Mouse (Mus musculus): ENCODE results near the gene Sh3kbp1. TPM values are rescaled to one million over a fixed set of nuclear protein-coding genes. Genes with fewer than 3 reads are reported as not detected.

Sh3kbp1 gene
- polyA plus RNA-seq, 1 experiment from 2014 or later = 49.6 TPM

DNA sequence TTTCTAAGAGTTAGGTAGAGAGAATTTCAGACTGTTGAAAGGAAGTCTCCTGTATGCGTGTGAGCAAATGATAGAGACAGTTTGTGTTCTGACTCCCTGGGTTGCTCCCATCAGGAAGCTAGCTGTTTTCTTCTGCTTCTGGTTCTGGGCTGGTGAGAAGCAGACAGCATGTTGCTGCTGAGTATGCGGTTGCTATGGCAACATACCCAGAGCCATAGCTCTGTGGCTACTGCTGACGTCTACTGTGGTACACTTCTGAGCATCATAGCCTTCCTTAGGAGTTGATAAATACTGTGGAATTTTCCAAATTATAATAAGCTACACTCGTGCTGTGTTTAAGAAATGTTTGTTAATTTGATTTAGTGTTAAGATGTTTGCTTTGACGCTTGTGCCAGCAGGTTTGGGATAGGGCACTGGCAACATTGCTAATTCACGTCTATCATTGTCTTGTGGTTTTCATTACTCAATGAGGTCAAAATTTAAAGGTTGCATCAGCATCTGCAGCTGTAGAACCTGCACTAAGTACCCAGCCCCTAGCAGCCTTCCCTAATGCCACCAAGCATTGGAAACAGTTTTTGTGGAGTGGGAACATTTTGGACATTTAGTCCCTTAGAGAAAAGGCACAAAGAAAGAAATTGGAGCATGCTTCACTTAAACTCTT is 202.2 kb downstream of the Sh3kbp1 start:
- WGBS = 41% methylated on average over 6 of the region's 6 CpGs
- H3K4me2 ChIP-seq (ENCODE audit: low read length) = no peak overlapping the region
- peak; percentile 95 for ATAC-seq
- H3K4me3 ChIP-seq (ENCODE audit: low read length) = no peak overlapping the region
- H3K27me3 ChIP-seq (replicated peaks; ENCODE audit: control insufficient read depth, insufficient read depth, low read length) = no peaks in the 10 kb centered on the region
- H3K27ac ChIP-seq (ENCODE audit: low read depth, low read length) = no peak overlapping the region
- no peaks in the 10 kb centered on the region for H3K9me3 ChIP-seq (ENCODE audit: control insufficient read depth, low read length)
- H3K4me1 ChIP-seq (ENCODE audit: control insufficient read depth, insufficient read depth, low read depth, low read length) = no peaks in the 10 kb centered on the region; the same call in 1 of the 2 replicates
- no peaks in the 10 kb centered on the region for H3K36me3 ChIP-seq (ENCODE audit: control insufficient read depth, insufficient read depth, low read length)
- no peak overlapping the region for H3K9ac ChIP-seq (ENCODE audit: low read depth, low read length)

DNA sequence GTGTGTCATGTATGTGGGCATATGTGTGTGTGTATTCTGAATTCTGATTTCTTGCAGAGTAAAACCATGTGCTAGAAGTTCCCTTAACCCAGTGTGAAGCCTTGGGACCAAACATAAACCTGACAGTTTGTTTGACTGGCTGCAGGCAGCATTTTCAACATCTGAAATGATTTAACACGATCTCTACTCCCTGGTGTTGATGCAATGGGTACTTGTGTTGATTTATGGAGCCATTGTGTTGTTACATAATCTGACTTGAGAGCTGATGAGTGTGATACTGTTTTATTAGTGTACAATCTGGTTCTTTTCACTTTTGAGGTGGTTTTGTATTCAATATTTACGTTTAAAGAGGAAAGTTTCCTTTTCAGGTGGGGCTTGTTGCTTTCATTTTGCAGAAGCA is 204.1 kb downstream of the Sh3kbp1 start:
- Histone ChIP-seq H3K4me1 (ENCODE audit: control insufficient read depth, insufficient read depth, low read depth, low read length) (no peaks in the 10 kb centered on the region; the same call in 1 of the 2 replicates), H3K4me2 (ENCODE audit: low read length) (no peak overlapping the region), H3K9ac (ENCODE audit: low read depth, low read length) (no peak overlapping the region), H3K27me3 (replicated peaks; ENCODE audit: control insufficient read depth, insufficient read depth, low read length) (no peaks in the 10 kb centered on the region), H3K9me3 (ENCODE audit: control insufficient read depth, low read length) (no peaks in the 10 kb centered on the region), H3K27ac (ENCODE audit: low read depth, low read length) (no peak overlapping the region), H3K4me3 (ENCODE audit: low read length) (no peak overlapping the region), H3K36me3 (ENCODE audit: control insufficient read depth, insufficient read depth, low read length) (no peaks in the 10 kb centered on the region)
- ATAC-seq = no peak
- WGBS = 80% methylated on average over 2 of the region's 2 CpGs

DNA sequence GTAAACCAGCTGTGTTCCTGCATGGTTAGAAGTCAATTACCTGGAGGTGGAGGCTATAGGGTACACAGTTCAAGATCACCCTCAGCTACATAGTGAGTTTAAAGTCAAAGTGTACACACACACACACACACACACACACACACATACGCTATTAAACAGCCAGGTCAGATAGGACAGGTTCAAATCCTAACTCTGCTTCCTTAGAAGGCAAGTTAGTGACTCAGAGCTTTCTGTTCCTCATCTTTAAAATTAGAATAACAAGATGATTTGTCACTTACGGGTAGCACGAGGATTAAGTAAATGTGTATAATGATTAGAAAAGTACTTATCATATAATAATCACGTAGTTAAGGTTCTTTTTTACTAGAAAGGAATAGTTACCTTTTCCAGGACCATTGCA is 208.2 kb downstream of the Sh3kbp1 start:
- Histone ChIP-seq H3K4me2 (ENCODE audit: low read length) (no peak overlapping the region), H3K27me3 (replicated peaks; ENCODE audit: control insufficient read depth, insufficient read depth, low read length) (no peaks in the 10 kb centered on the region; the same call in 1 of the 2 replicates), H3K4me3 (ENCODE audit: low read length) (no peak overlapping the region), H3K9ac (ENCODE audit: low read depth, low read length) (no peak overlapping the region), H3K36me3 (ENCODE audit: control insufficient read depth, insufficient read depth, low read length) (no peaks in the 10 kb centered on the region), H3K4me1 (ENCODE audit: control insufficient read depth, insufficient read depth, low read depth, low read length) (no peaks in the 10 kb centered on the region), H3K9me3 (ENCODE audit: control insufficient read depth, low read length) (no peaks in the 10 kb centered on the region), H3K27ac (ENCODE audit: low read depth, low read length) (no peak overlapping the region)
- no peak for ATAC-seq
- WGBS = 87% methylated on average over 4 of the region's 4 CpGs

DNA sequence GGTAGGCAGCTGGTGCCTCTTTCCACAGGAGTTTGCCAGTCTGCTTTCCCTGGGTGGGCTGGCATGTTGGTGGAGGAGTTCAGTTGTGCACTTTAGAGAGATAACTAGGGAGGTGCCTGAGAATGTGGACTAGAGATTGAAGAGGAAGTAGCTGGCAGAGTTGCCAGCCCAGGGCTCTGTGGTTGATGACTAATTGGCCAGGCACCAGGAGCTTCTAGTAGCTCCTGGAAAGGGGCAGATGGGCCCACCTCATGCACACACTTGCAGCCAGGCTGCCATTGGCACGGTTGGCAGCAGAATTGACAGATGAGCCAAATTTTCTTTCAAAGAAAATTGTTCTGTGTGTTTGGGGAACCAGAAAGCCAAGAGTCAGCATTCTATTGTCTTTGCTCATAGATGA is 210.3 kb downstream of the Sh3kbp1 start:
- no peaks in the 10 kb centered on the region for H3K36me3 ChIP-seq (ENCODE audit: control insufficient read depth, insufficient read depth, low read length)
- ATAC-seq = peak; percentile 83; the same call in 1 of the 2 replicates
- H3K27ac ChIP-seq (ENCODE audit: low read depth, low read length) = no peak overlapping the region
- no peaks in the 10 kb centered on the region for H3K9me3 ChIP-seq (ENCODE audit: control insufficient read depth, low read length)
- H3K4me3 ChIP-seq (ENCODE audit: low read length) = no peak overlapping the region
- H3K4me1 ChIP-seq (ENCODE audit: control insufficient read depth, insufficient read depth, low read depth, low read length) = no peaks in the 10 kb centered on the region
- H3K9ac ChIP-seq (ENCODE audit: low read depth, low read length) = no peak overlapping the region
- H3K27me3 ChIP-seq (replicated peaks; ENCODE audit: control insufficient read depth, insufficient read depth, low read length) = no peaks in the 10 kb centered on the region; the same call in 1 of the 2 replicates
- H3K4me2 ChIP-seq (ENCODE audit: low read length) = no peak overlapping the region
- 40% methylated on average over 1 of the region's 1 CpGs for WGBS

DNA sequence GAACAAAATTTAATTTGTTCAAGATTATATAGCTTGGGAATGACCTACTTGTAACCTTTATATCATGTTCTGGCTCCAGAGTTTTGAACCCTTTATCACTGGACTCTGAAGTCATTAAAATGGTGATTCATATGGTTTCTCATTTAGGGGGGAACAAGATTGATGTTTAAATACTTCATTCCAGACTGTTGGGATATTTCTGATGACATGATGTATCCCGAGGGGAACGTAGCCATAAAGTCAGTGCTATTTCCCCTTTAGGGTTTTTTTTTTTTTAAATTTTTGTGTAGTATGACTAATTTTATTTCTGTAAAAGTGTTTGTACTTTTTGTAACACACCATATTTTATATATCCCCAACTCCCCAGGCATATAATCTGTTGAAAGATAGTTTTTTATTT is 212.7 kb downstream of the Sh3kbp1 start:
- Histone ChIP-seq H3K9me3 (ENCODE audit: control insufficient read depth, low read length) (no peaks in the 10 kb centered on the region), H3K4me3 (ENCODE audit: low read length) (no peak overlapping the region), H3K36me3 (ENCODE audit: control insufficient read depth, insufficient read depth, low read length) (no peaks in the 10 kb centered on the region), H3K4me1 (ENCODE audit: control insufficient read depth, insufficient read depth, low read depth, low read length) (no peaks in the 10 kb centered on the region), H3K27me3 (replicated peaks; ENCODE audit: control insufficient read depth, insufficient read depth, low read length) (no peaks in the 10 kb centered on the region; the same call in 1 of the 2 replicates), H3K9ac (ENCODE audit: low read depth, low read length) (no peak overlapping the region), H3K27ac (ENCODE audit: low read depth, low read length) (no peak overlapping the region), H3K4me2 (ENCODE audit: low read length) (no peak overlapping the region)
- 90% methylated on average over 2 of the region's 2 CpGs for WGBS
- no peak for ATAC-seq

DNA sequence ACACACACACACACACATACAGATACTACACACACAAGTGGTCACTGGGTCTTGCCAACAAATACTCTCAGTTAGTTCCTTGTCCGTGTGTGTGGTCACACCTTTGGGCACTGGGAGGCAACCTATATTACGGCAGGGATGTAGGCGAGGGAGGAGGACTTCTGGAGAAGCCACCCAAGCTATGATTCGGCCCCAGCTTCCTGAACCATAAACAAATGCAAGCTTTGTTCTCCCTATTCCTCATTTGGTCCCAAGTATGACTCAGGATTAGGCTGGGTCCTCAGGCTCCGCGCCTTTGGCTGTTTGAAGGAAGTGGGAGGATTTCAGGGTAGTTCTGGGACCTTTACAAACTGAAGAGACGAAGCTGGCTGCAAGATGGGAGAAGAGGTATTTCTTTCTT is 213.2 kb downstream of the Sh3kbp1 start:
- Histone ChIP-seq H3K9ac (ENCODE audit: low read depth, low read length) (no peak overlapping the region), H3K4me1 (ENCODE audit: control insufficient read depth, insufficient read depth, low read depth, low read length) (no peaks in the 10 kb centered on the region), H3K4me3 (ENCODE audit: low read length) (no peak overlapping the region), H3K9me3 (ENCODE audit: control insufficient read depth, low read length) (no peaks in the 10 kb centered on the region), H3K36me3 (ENCODE audit: control insufficient read depth, insufficient read depth, low read length) (no peaks in the 10 kb centered on the region), H3K4me2 (ENCODE audit: low read length) (no peak overlapping the region), H3K27me3 (replicated peaks; ENCODE audit: control insufficient read depth, insufficient read depth, low read length) (no peaks in the 10 kb centered on the region; the same call in 1 of the 2 replicates), H3K27ac (ENCODE audit: low read depth, low read length) (no peak overlapping the region)
- 65% methylated on average over 7 of the region's 7 CpGs for WGBS
- no peak for ATAC-seq

DNA sequence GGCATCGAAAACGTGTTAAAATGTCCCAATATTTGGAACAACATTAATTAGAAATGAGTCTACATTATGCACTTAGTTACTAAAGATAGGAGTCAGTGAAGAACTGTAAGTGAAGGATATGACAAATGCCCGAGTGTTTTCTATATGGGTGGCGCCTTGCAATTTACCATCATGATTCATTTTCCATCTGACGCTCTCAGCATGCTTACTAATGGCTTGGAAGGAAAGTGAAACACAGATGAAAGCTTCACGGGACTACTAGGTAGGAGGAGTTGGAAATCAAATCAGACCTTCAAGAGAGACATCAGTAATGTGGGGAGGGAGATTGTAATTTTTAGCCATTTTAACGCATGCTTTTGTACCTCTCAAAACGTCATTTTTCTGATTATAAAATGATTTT is 223.7 kb downstream of the Sh3kbp1 start:
- Histone ChIP-seq H3K4me2 (ENCODE audit: low read length) (no peak overlapping the region), H3K9ac (ENCODE audit: low read depth, low read length) (no peak overlapping the region)
- ATAC-seq = no peak

DNA sequence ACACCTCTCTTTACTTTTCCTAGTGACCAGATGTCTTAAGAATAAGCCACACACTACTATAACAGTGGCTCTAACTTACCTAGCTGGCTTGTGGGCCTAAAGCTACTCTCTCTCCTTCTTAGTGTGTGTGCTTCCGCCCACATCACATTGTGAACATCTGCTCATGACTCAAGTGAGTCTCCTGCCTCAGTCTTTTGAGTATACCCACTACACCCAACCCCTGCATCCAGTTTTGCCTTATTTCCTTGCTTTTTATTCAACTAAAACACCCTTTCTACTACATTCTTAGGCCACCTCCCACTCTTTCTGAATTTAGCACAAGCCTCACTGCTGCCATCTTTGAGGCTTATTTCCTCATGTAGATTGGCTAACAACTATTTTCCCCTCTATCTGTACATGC is 229.8 kb downstream of the Sh3kbp1 start:
- no peaks in the 10 kb centered on the region for H3K4me1 ChIP-seq (ENCODE audit: control insufficient read depth, insufficient read depth, low read depth, low read length)
- H3K36me3 ChIP-seq (ENCODE audit: control insufficient read depth, insufficient read depth, low read length) = no peaks in the 10 kb centered on the region
- H3K9ac ChIP-seq (ENCODE audit: low read depth, low read length) = no peak overlapping the region
- no peak for ATAC-seq
- H3K27me3 ChIP-seq (replicated peaks; ENCODE audit: control insufficient read depth, insufficient read depth, low read length) = peaks cover 2% of the 10 kb centered on the region; the same call in 1 of the 2 replicates
- H3K27ac ChIP-seq (ENCODE audit: low read depth, low read length) = no peak overlapping the region
- no peak overlapping the region for H3K4me2 ChIP-seq (ENCODE audit: low read length)
- no peak overlapping the region for H3K4me3 ChIP-seq (ENCODE audit: low read length)
- WGBS = 88% methylated on average over 1 of the region's 1 CpGs
- H3K9me3 ChIP-seq (ENCODE audit: control insufficient read depth, low read length) = no peaks in the 10 kb centered on the region

More for the DNA sequence above, 223.7 kb downstream of the Sh3kbp1 start:
- 85% methylated on average over 8 of the region's 8 CpGs for WGBS
- Histone ChIP-seq H3K9me3 (ENCODE audit: control insufficient read depth, low read length) (no peaks in the 10 kb centered on the region), H3K27ac (ENCODE audit: low read depth, low read length) (no peak overlapping the region), H3K4me3 (ENCODE audit: low read length) (no peak overlapping the region), H3K27me3 (replicated peaks; ENCODE audit: control insufficient read depth, insufficient read depth, low read length) (no peaks in the 10 kb centered on the region), H3K4me1 (ENCODE audit: control insufficient read depth, insufficient read depth, low read depth, low read length) (no peaks in the 10 kb centered on the region), H3K36me3 (ENCODE audit: control insufficient read depth, insufficient read depth, low read length) (no peaks in the 10 kb centered on the region)

DNA sequence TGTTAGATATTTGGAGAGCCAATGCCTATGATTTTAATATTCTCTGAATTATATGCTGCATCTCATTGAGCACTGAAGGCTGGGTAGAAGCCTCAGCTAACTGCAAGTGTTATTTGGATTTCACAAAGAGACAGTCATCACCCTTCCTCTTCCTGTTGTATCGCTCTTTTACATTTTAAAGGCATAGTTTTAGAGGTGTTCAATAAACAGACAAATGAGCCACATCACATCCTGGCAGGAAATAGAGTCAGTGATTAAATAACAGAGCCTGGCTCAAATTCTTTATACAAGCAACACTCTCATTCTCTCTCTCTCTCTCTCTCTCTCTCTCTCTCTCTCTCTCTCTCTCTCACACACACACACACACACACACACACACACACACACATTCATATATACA is 231.1 kb downstream of the Sh3kbp1 start:
- 92% methylated on average over 1 of the region's 1 CpGs for WGBS
- Histone ChIP-seq H3K4me3 (ENCODE audit: low read length) (no peak overlapping the region), H3K36me3 (ENCODE audit: control insufficient read depth, insufficient read depth, low read length) (no peaks in the 10 kb centered on the region), H3K27ac (ENCODE audit: low read depth, low read length) (no peak overlapping the region), H3K9ac (ENCODE audit: low read depth, low read length) (no peak overlapping the region), H3K27me3 (replicated peaks; ENCODE audit: control insufficient read depth, insufficient read depth, low read length) (peaks cover 2% of the 10 kb centered on the region; the same call in 1 of the 2 replicates), H3K9me3 (ENCODE audit: control insufficient read depth, low read length) (no peaks in the 10 kb centered on the region), H3K4me1 (ENCODE audit: control insufficient read depth, insufficient read depth, low read depth, low read length) (no peaks in the 10 kb centered on the region), H3K4me2 (ENCODE audit: low read length) (no peak overlapping the region)
- ATAC-seq = no peak

All from hindbrain, embryonic 16.5 days (tissue).